Mouse (Mus musculus) brain, embryonic 14.5 days (tissue): ENCODE measurements around the gene Fbxl17. TPM values are rescaled to one million over a fixed set of nuclear protein-coding genes. Genes with fewer than 3 reads are reported as not detected.

Experiments
- DNase-seq: peaks from one replicate; pipeline ENCODE4 v3.0.0-alpha.2; 2011; ENCODE audit warnings: low read depth
- CTCF ChIP-seq: fragments of 200-500 bp; IDR thresholded peaks from 2 replicates; pipeline ENCODE4 v1.5.1; 2012; ENCODE audit warnings: inconsistent platforms, mild to moderate bottlenecking, moderate library complexity, borderline replicate concordance; ENCODE audit not compliant: insufficient read depth, insufficient read length; ENCODE audit errors: extremely low read depth
- POLR2A ChIP-seq: fragments of 200-500 bp; IDR thresholded peaks from 2 replicates; pipeline ENCODE4 v1.6.1; 2012; ENCODE audit warnings: mild to moderate bottlenecking, inconsistent platforms, borderline replicate concordance; ENCODE audit not compliant: poor library complexity, insufficient read depth, insufficient read length, severe bottlenecking; ENCODE audit errors: extremely low read depth
- polyA plus RNA-seq: library from polyadenylated mRNA; depleted of rRNA; stranded (reverse); fragments of >200 nt; gene quantifications from 2 replicates; pipeline ENCODE4 v1.2.3, GENCODE M21; 2012

Gene Fbxl17
- polyA plus RNA-seq, 1 experiment = 30.9 TPM

- no peak for DNase-seq
- TF ChIP-seq POLR2A = no peak
- TF ChIP-seq CTCF = no peak
Measured at GRCm38 (mm10) chr17:63221632-63222031, 278.2 kb downstream of the Fbxl17 start.

- DNase-seq = no peak
- no peak for TF ChIP-seq POLR2A
- TF ChIP-seq CTCF = no peak
Measured at GRCm38 (mm10) chr17:63220821-63221220, 279.0 kb downstream of the Fbxl17 start.

DNA sequence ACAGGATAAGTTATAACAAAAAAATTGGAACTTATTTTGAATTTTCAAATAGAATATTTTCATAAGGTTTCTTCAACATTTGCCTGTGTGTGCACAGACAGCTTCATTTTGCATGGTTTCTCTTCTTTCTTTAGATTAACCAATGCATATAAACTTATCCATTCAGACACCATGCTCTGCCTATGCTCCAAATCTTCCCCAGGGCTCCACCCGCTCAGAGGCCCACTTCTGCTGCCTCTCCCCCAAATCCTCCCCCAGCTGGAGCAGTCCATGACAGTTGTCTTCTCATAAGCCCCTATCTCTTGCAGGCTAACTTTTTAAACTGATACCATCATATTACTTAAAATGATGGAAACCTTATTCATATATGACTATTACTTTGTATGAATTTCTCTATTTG is 282.8 kb downstream of the Fbxl17 start:
- no peak for DNase-seq
- TF ChIP-seq POLR2A (no peak), CTCF (no peak)

- DNase-seq = no peak
- TF ChIP-seq CTCF (no peak), POLR2A (no peak)
Measured at GRCm38 (mm10) chr17:63212018-63212417, 287.8 kb downstream of the Fbxl17 start.

DNA sequence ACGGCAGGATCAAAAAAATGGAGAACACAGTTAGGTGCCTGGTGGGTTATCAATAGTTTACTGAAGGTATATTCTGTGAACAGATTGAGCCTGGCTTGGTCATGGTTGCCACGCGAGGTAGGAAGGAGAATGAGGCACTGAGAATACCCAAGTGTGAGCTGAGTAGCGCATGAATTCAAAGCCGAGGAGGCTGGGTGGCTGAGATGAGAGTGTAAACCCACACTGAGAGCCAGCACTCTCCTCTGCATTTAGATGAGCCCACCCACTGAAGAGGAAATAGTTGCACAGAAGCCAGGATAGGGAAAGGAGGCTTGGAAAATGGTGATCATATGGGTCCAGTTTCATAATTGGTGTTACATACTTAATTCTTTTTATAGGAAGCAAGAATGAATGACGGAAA is 290.7 kb downstream of the Fbxl17 start:
- TF ChIP-seq POLR2A (no peak), CTCF (no peak)
- no peak for DNase-seq

DNA sequence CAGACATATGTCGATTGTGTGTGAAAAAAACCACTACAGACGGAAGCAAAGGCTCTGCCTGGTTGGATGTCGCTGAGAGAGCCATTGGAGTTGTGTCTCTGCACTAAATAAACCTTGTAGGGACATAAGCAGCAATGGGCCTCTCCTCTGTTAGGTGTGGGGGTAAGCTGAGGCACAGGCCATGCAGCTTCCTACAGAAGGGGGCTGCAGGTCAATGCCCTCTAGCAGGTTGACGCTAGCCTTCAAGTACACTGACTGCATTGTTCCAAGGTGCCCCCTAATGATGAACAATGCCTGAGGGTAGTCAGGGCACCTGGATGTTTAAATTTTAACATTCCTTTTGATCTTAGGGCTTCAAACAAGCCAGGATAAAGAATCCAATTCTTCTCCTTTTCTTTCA is 291.5 kb downstream of the Fbxl17 start:
- no peak for TF ChIP-seq POLR2A
- no peak for DNase-seq

DNA sequence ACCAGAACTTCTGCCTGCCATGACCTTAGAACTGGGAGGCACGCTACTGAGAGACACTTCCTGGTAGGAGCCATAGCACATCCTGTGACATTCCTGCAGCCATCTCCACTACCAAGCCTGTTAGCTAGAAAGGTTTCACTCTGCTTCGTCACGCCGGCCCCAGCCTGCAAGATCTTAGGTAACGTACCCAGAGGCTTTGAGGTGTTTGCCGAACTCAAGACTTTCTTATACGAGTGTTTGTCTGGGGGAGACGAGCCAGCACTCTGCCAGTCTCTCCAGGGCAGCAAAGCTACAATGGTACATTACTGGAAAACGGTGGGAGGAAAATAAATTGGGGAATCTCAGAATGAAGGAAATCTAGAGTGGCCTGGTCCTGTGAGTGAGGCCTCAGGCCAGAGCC is 292.1 kb downstream of the Fbxl17 start:
- no peak for TF ChIP-seq CTCF
- TF ChIP-seq POLR2A = no peak
- no peak for DNase-seq

GRCm38 (mm10) chr17:63205316-63205715 is 294.5 kb downstream of the Fbxl17 start:
- DNase-seq = no peak

DNA sequence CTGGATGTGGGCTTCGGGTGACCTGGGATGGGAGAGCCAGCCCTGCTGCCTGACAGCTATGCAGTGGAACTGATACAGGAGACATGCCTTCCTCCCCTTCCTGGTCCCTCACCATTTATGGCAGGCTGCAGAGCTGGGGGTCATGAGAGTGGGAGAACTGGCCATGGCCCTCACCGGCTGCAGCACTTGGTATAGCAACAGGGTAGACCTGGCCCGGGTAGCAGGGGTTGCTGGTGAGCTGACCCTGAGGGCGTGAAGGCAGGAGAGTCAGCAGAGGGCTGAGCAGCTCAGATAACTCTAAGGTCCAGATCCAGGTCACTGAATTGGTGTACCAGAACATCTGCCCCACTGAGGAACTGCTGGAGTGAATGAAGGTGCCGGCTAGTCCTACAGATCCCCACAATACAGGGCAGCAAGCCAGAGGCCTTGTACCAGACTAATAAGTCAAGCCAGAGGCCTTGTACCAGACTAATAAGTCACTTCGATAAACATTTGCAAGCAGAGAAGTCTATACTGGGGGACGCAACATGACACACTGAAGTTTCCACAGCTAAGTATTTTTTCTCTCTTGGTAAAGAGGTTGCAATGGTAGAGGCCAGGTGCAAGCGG is 296.1 kb downstream of the Fbxl17 start:
- TF ChIP-seq CTCF = no peak
- TF ChIP-seq POLR2A = no peak
- no peak for DNase-seq

More at GRCm38 (mm10) chr17:63205316-63205715, 294.5 kb downstream of the Fbxl17 start:
- TF ChIP-seq POLR2A = no peak
- TF ChIP-seq CTCF = no peak

GRCm38 (mm10) chr17:63198703-63199102 is 301.1 kb downstream of the Fbxl17 start:
- no peak for TF ChIP-seq CTCF
- no peak for TF ChIP-seq POLR2A
- no peak for DNase-seq

DNA sequence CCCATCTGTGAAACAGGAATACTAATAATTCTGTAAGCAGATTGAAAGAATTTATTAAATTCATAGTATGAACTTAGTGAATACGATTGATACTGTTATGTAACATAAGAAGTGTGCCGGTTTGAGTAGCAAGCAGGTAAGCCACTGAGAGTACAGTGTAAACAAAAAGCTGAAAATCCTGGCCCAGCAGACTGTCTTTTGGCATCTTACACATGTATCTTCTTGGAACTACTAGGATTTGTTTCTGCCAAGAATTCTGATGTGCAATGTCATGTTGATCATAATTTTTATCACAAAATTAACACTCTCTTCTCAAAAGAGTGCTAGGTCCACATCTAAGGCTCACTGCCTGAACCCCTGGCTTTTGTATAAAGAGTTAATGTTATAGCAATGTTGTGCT is 304.3 kb downstream of the Fbxl17 start:
- TF ChIP-seq POLR2A = no peak
- TF ChIP-seq CTCF = no peak
- DNase-seq = peak; percentile 38

DNA sequence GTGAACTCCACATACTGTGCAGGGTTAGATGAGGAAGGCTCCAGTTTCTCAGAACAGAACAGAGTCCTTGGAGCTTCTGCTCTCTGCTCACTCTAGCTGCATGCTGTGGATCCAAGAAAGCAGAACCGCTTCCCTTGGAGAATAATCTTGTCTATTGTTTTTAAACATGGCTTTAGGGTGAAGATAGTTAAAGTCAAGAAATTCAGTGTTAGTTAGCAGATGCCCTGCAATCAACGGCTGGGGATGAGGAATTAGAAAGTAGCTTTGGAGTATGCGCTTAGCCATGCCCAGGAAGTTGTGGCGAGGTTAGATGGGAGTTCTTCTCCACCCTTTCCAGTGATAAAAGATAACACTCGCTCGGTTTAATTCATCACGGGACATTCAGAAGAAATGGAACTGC is 306.6 kb downstream of the Fbxl17 start:
- TF ChIP-seq POLR2A = no peak
- TF ChIP-seq CTCF = no peak
- DNase-seq = no peak

DNA sequence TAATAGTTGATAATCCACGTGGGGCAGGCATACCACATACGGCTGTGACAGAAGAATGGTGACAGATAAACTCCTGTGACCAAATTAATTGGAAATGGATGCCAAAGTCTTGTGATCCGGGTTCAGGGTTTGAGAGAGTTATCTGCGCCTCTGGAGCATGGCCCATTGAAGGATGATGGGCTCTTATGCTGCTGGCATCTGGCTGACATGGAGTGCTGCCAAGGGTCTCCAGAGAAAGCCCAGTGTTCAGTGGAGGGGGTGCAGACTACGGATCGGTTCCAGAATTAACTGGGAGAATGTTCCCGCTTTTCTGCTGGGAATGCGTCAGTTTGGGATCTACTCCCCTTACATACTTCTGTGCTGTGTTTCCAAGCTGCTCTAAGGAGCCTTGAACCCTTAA is 308.5 kb downstream of the Fbxl17 start:
- TF ChIP-seq CTCF (no peak), POLR2A (no peak)
- peak; percentile 69 for DNase-seq

- DNase-seq = no peak
- no peak for TF ChIP-seq CTCF
Measured at GRCm38 (mm10) chr17:63189274-63189673, 310.5 kb downstream of the Fbxl17 start.
